Mouse (Mus musculus) liver, embryonic 11.5 days (tissue): ENCODE data around the gene Hydin. TPM values are rescaled to one million over a fixed set of nuclear protein-coding genes. Genes with fewer than 3 reads are reported as not detected.

Experiments used
- ATAC-seq: fragments of 200-750 bp; cut with Nextera tagmentation; replicated peaks from 2 replicates; pipeline ENCODE4 v1.8.0; 2017; ENCODE audit warnings: moderate number of reproducible peaks, mild to moderate bottlenecking, moderate TSS enrichment, moderate library complexity; ENCODE audit not compliant: low FRiP score
- DNase-seq: peaks from one replicate; pipeline ENCODE4 v3.0.0-alpha.2; 2017; ENCODE audit warnings: low spot score
- H3K27ac ChIP-seq: fragments of 300-500 bp; sonication (generic); 2 replicates; pipeline ENCODE4 v1.5.1; 2014; ENCODE audit warnings: mild to moderate bottlenecking, low read depth, low read length, control low read depth
- H3K27me3 ChIP-seq: fragments of 300-500 bp; sonication (generic); replicated peaks from 2 replicates; pipeline ENCODE4 v1.6.1; 2014; ENCODE audit warnings: low read length, mixed read lengths; ENCODE audit not compliant: control insufficient read depth, insufficient read depth
- H3K36me3 ChIP-seq: fragments of 300-500 bp; sonication (generic); 2 replicates; pipeline ENCODE4 v1.6.1; 2014; ENCODE audit warnings: mild to moderate bottlenecking, low read length, moderate library complexity, mixed read lengths; ENCODE audit not compliant: control insufficient read depth, insufficient read depth
- H3K4me1 ChIP-seq: fragments of 300-500 bp; sonication (generic); replicated peaks from 2 replicates; pipeline ENCODE4 v1.6.1; 2014; ENCODE audit warnings: low read length, mixed read lengths; ENCODE audit not compliant: control insufficient read depth, insufficient read depth
- H3K4me2 ChIP-seq: fragments of 300-500 bp; sonication (generic); 2 replicates; pipeline ENCODE4 v1.6.1; 2014; ENCODE audit warnings: mild to moderate bottlenecking, control low read depth, moderate library complexity
- H3K4me3 ChIP-seq: fragments of 300-500 bp; sonication (generic); 2 replicates; pipeline ENCODE4 v1.5.1; 2014; ENCODE audit warnings: low read depth, low read length, control low read depth
- H3K9ac ChIP-seq: fragments of 300-500 bp; sonication (generic); 2 replicates; pipeline ENCODE4 v1.6.1; 2014; ENCODE audit warnings: low read depth, low read length, control low read depth
- H3K9me3 ChIP-seq: fragments of 300-500 bp; sonication (generic); 2 replicates; pipeline ENCODE4 v1.6.1; 2016; ENCODE audit warnings: low read length, inconsistent platforms, mixed read lengths; ENCODE audit not compliant: control insufficient read depth
- WGBS: fragments of 180-500 bp; shearing (Covaris S2); extraction: QIAGEN DNeasy Blood & Tissue Kit; methylation state at CpG from one replicate; pipeline ENCODE4 v1.1.7; 2014; 5-methylcytosine and 5-hydroxymethylcytosine counted together
- polyA plus RNA-seq: library from polyadenylated mRNA; unstranded; fragments of >200 nt; fragmentation: Nextera tagmentation; extraction: Ambion mirVana; gene quantifications from 2 replicates; pipeline ENCODE4 v1.2.1, GENCODE M21; 2014

Hydin gene
- polyA plus RNA-seq, result 0.05 and 0.10 TPM in 2 replicates

DNA sequence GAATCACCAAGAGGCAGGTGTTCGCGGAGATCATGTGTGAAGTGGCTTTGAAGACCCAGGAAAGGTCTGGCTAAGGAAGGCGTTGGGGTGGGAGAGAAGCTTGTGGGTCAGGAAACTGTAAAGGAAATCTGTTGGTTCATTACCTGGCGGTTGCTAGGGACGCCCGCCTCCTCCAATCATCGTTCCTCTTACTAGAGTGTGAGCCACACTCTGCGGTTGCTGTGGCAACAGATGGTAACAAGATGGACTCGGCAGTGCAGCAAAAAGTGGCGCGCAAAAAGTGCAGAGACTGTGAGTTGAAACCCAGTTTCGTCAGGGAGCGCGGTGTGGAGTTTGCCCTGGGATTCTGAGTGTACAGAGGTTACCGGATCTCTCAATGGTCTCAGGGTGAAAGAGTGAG is at the start of gene Hydin:
Hydin (plus strand) TSS at position 237 of the 400 bp plus-strand sequence.
- H3K27ac ChIP-seq, result no peak within 1 kb of the TSS
- 1% methylated on average over 15 of the region's 15 CpGs for WGBS
- H3K9me3 ChIP-seq, result no peaks in the 10 kb centered on the region
- H3K9ac ChIP-seq, result no peak within 1 kb of the TSS
- peak; percentile 57 for ATAC-seq
- H3K4me3 ChIP-seq, result peak within 1 kb of the TSS; percentile 18; the same call in 1 of the 2 replicates
- H3K4me2 ChIP-seq, result peak within 1 kb of the TSS; percentile 63
- DNase-seq, result peak; percentile 78
- no peaks in the 10 kb centered on the region for H3K4me1 ChIP-seq
- H3K27me3 ChIP-seq, result no peaks in the 10 kb centered on the region
- no peaks in the 10 kb centered on the region for H3K36me3 ChIP-seq

DNA sequence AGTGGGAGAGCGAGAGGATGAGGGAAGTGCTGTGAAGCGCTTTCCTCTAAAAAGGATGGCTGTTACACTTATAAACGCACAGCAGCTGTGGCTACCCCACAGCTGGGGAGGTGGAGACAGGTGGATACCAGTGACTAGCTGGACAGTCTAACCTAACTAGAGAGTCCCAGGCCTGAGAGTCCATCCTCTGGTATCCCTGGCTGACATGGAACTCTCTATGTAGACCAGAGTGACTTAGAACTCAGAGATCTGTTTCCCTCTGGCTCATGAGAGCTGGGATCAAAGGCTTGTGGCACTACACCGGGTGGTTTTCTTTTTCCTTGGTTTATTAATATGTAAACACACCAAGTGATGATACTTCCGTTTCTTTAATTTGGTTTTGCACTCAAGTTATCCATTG is 49.6 kb upstream of the Hydin start:
- no peaks in the 10 kb centered on the region for H3K4me1 ChIP-seq
- 42% methylated on average over 5 of the region's 5 CpGs for WGBS
- no peak overlapping the region for H3K27ac ChIP-seq
- ATAC-seq (peak; percentile 5; the same call in 1 of the 2 replicates), DNase-seq (no peak)
- peaks cover 12% of the 10 kb centered on the region for H3K36me3 ChIP-seq
- H3K4me3 ChIP-seq, result peak overlapping the region; percentile 63
- no peaks in the 10 kb centered on the region for H3K27me3 ChIP-seq
- H3K9ac ChIP-seq, result no peak overlapping the region
- peak overlapping the region; percentile 66 for H3K4me2 ChIP-seq
- H3K9me3 ChIP-seq, result no peaks in the 10 kb centered on the region; the same call in 1 of the 2 replicates

DNA sequence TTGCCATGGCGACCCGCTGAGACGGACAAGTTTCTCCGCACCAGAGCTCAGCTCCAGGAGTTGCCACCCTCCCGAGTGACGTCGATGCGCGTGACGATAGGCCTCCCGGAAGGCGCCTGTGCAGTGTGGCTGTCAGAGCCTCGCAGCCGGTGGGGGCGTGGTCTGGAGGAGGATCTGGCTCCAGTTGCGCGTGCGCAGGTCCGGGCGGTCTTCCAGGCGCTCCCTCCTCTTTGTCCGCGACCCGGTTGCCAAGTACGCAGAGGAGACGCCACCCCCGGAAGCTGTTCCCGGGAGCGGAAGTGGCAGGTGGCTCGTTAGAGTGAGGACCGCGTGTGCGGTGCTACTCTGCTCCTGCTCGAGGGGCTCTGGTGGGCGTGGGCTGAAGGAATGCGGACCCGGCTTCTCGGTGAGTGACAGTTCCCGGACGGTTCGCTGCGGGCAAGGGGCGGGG is 49.1 kb upstream of the Hydin start:
- ATAC-seq, result peak; percentile 99
- no peak overlapping the region for H3K27ac ChIP-seq
- H3K36me3 ChIP-seq, result peaks cover 17% of the 10 kb centered on the region
- peak overlapping the region; percentile 66 for H3K4me2 ChIP-seq
- peak overlapping the region; percentile 63 for H3K4me3 ChIP-seq
- no peaks in the 10 kb centered on the region for H3K4me1 ChIP-seq
- WGBS, result under 1% methylated on average over 43 of the region's 43 CpGs
- no peaks in the 10 kb centered on the region for H3K27me3 ChIP-seq
- peak; percentile 99 for DNase-seq
- H3K9me3 ChIP-seq, result no peaks in the 10 kb centered on the region; the same call in 1 of the 2 replicates
- peak overlapping the region; percentile 55 for H3K9ac ChIP-seq

DNA sequence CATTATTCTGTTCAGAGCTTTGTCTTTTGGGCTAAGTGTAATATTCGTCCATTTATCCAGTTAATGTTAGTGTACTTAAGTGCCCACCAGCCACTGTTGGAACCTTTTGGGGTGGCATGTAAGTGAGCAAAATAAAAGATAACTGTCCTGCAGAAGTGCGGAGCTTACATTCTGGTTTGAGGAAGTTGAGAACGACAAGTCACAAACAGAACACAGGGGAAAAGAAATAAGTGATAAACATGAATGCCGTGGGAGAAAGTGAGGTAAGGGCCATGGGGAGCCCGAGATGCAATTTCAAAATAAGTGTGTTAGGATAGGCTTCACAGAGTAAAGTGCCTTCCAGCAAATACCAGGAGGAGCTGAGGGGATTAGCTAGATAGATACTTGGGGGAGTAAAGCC is 48.3 kb upstream of the Hydin start:
- ATAC-seq (no peak), DNase-seq (no peak)
- Histone ChIP-seq H3K4me3 (peak overlapping the region; percentile 63), H3K27me3 (no peaks in the 10 kb centered on the region), H3K36me3 (peaks cover 24% of the 10 kb centered on the region), H3K27ac (no peak overlapping the region), H3K9ac (peak overlapping the region; percentile 55; the same call in 1 of the 2 replicates), H3K9me3 (no peaks in the 10 kb centered on the region; the same call in 1 of the 2 replicates), H3K4me2 (peak overlapping the region; percentile 66), H3K4me1 (no peaks in the 10 kb centered on the region)
- 40% methylated on average over 5 of the region's 5 CpGs for WGBS

DNA sequence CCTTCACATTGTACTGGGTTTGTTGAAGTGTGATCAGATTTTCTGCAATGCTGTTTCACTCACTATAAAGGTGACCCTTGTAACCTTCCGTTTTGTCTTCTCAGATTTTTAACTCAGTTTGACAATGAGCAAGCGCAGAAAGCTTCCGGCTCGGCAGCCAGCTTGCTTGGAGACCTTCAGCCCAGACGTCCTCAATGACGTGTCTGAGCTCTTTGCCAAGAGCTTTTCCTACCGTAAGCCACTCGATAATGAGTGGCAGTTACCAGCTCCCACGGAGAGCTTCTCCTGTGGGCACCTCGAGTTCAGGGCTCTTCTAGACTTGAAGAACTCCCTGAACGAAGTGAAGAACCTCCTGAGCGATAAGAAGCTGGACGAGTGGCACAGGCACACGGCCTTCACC is 45.8 kb upstream of the Hydin start:
- no peaks in the 10 kb centered on the region for H3K27me3 ChIP-seq
- H3K4me1 ChIP-seq, result no peaks in the 10 kb centered on the region
- ATAC-seq (no peak), DNase-seq (no peak)
- no peak overlapping the region for H3K27ac ChIP-seq
- no peak overlapping the region for H3K4me3 ChIP-seq
- no peak overlapping the region for H3K9ac ChIP-seq
- H3K4me2 ChIP-seq, result no peak overlapping the region
- 94% methylated on average over 14 of the region's 14 CpGs for WGBS
- H3K36me3 ChIP-seq, result peaks cover 25% of the 10 kb centered on the region
- H3K9me3 ChIP-seq, result no peaks in the 10 kb centered on the region; the same call in 1 of the 2 replicates

DNA sequence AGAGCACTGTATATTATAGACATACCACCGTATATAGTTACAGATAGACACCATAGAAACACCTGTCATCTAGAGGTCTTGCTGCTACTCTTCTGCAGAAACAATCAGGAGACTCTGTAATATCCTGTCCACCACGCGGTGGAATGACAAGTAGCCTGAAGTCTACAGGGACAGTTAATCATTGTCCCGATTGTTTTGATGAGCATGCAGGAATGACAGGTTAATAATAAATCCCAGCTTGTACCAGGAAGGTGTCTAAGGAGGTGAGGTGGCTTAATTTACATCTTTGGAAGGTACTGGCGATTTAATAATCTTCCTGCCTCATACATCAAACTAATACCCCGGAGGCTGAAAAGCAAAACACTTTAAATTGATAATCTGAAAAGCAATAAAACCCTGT is 36.0 kb upstream of the Hydin start:
- DNase-seq, result no peak
- 75% methylated on average over 6 of the region's 6 CpGs for WGBS
- Histone ChIP-seq H3K9me3 (no peaks in the 10 kb centered on the region), H3K4me3 (no peak overlapping the region), H3K36me3 (no peaks in the 10 kb centered on the region), H3K27ac (no peak overlapping the region), H3K4me1 (no peaks in the 10 kb centered on the region), H3K4me2 (no peak overlapping the region), H3K9ac (no peak overlapping the region), H3K27me3 (no peaks in the 10 kb centered on the region)
- no peak for ATAC-seq

DNA sequence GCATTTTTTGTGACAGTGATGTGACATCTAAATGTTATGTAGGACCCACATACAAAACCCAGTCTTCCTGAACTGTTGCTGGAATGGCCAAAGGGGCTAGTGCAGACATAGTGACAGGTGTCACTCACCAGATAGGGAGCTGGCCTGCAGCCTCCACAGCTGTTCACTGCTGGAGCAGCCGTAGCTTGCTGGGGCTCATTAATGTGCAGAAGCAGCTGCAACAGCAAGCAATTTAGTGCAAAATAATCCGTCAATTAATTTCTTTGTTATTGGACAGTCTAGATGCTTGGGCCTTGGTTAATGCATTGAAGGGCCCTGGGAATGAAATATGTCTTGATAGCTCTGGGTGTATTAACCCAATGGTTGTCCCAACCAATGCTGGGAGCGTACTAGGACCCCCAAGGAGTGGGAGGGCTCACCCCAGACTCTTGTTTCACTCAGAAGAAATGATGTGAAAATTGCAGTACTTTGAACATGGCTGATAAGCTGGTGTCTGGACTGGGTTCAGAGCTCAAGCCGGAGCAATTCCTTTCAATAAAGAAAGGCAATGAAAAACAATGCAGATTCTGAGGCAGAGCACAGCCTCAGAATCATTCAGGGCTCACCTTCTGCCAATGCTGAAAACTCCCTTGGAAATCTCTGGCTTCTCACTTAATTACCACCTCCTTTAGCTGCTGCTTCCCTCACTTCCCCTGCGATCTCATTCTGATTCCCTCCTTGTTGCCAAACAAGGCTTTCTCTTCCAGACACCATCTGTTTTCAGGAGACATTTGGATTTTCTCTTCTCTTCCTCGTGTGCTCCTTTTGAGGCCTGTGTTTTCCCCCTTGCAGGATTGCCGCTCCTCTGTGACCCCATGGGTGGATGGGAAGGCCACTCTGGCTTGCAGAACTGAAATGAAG is 24.2 kb upstream of the Hydin start:
- Histone ChIP-seq H3K9ac (no peak overlapping the region), H3K4me3 (no peak overlapping the region), H3K36me3 (no peaks in the 10 kb centered on the region), H3K4me2 (no peak overlapping the region), H3K4me1 (no peaks in the 10 kb centered on the region), H3K27me3 (no peaks in the 10 kb centered on the region), H3K27ac (no peak overlapping the region), H3K9me3 (no peaks in the 10 kb centered on the region)
- ATAC-seq (no peak), DNase-seq (no peak)
- WGBS, result 54% methylated on average over 7 of the region's 7 CpGs

DNA sequence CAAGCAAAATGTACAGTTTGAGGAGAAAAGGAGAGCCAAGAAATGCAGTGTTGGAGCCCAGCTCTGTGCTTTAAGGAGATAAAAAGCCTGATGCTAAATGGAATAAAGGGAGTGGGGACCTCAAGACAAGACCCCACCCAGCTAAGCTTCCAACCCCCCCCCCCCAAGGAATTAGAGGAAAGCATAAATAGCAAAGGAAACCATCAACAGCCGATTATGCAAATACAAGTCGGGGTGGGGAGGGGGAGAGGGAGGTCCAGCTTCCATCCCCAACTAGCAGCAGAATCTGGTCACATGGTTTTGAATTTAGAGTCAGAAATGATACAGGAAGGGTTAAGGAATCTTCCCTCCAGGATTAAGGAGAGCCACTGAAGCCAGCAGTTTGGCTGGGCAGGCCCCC is 22.2 kb upstream of the Hydin start:
- H3K36me3 ChIP-seq, result no peaks in the 10 kb centered on the region
- no peak overlapping the region for H3K9ac ChIP-seq

More for the DNA sequence above, 22.2 kb upstream of the Hydin start:
- DNase-seq (no peak), ATAC-seq (no peak)
- Histone ChIP-seq H3K4me3 (no peak overlapping the region), H3K4me1 (no peaks in the 10 kb centered on the region), H3K27ac (no peak overlapping the region), H3K4me2 (no peak overlapping the region), H3K9me3 (no peaks in the 10 kb centered on the region), H3K27me3 (no peaks in the 10 kb centered on the region)
- 39% methylated on average over 2 of the region's 2 CpGs for WGBS
